Mouse (Mus musculus) thymus, postnatal 14 days (tissue): Measurements from ENCODE around the gene Mmp7.

ENCODE experiments used
- DNase-seq: peaks from one replicate; pipeline ENCODE4 v3.0.0; 2021

The Mmp7 gene

DNA sequence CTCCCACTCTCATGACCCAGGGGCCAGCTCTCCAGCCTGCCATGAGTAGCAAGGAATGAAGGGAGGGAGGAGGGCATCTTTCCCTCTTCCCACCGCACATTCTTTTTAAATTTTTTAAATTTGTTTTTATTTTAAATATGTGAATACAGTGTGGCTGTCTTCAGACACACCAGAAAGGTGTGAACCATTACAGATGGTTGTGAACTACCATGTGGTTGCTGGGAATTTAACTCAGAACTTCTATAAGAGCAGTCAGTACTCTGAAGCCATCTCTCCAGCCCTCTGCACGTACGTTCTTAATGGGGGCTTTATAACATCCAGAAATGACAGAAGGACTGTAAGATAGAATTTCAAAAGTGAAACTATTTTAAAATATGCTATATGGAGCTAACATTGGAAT is 57.0 kb downstream of the Mmp7 start:
- no peak for DNase-seq
